Mouse (Mus musculus): ENCODE measurements around the gene Gprc5b. TPM values are rescaled to one million over a fixed set of nuclear protein-coding genes. Genes with fewer than 3 reads are reported as not detected.

Gprc5b gene
- polyA plus RNA-seq, 1 experiment, result 8.1 TPM

DNA sequence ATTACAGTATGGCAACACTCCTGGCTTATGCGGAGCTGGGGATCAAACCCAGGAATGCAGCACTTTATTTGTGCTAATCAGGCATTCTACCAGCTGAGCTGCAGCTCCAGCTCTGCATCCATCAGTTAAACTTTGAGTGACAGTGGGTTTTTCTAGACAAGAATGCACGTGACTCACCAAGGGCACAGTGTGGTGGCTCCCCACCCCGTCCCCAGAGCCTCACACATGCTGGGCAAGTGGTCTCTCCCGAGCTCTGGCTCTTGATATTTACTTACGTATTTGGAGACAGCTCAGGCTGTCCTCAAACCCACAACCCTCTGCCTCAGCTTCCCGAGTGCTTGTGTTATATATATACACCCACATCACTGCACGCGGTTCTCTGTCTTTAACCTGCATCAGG lies 66.1 kb downstream of the Gprc5b start:
- no peak for TF ChIP-seq POLR2A (IDR thresholded peaks at IDR 0.05; ENCODE audit: low read depth, low read length)
- no peak for TF ChIP-seq CTCF (IDR thresholded peaks at IDR 0.05; ENCODE audit: extremely low read depth, insufficient read depth, insufficient read length, insufficient replicate concordance)
- Histone ChIP-seq H3K4me3 (ENCODE audit: extremely low read depth, insufficient read depth, insufficient read length) (no peak overlapping the region), H3K4me1 (ENCODE audit: control insufficient read depth, insufficient read depth, insufficient read length) (no peaks in the 10 kb centered on the region), H3K36me3 (ENCODE audit: control insufficient read depth, insufficient read depth, low read length) (no peaks in the 10 kb centered on the region), H3K27me3 (ENCODE audit: control insufficient read depth, insufficient read depth, low read length) (no peaks in the 10 kb centered on the region), H3K27ac (ENCODE audit: insufficient read depth, low read length) (no peak overlapping the region)
- WGBS, result 78% methylated on average over 8 of the region's 8 CpGs
- DNase-seq (ENCODE audit: low read depth in 1 of 2, low spot score in 2 of 2), result no peak

DNA sequence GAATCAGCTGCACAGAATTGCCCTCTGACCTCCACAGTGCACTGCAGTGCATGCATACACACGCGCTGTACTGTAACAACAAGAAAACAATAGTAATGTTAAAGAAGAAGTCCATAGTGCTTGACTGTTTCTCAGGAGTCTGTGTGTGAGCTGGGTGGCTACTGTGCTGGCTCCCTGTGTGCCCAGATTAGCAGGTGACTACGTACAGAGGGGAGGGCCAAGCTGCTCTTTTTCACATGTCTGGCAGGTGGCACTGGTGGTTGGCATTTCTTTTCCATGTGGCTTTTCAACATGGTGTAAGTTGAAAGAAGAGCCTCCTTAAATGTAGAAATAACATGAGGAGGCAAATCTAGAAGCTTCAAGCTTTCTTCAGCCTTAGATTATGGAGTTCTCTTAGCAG lies 66.7 kb downstream of the Gprc5b start:
- Histone ChIP-seq H3K4me1 (ENCODE audit: control insufficient read depth, insufficient read depth, insufficient read length) (no peaks in the 10 kb centered on the region), H3K27me3 (ENCODE audit: control insufficient read depth, insufficient read depth, low read length) (no peaks in the 10 kb centered on the region), H3K36me3 (ENCODE audit: control insufficient read depth, insufficient read depth, low read length) (no peaks in the 10 kb centered on the region), H3K4me3 (ENCODE audit: extremely low read depth, insufficient read depth, insufficient read length) (no peak overlapping the region), H3K27ac (ENCODE audit: insufficient read depth, low read length) (no peak overlapping the region)
- TF ChIP-seq CTCF (IDR thresholded peaks at IDR 0.05; ENCODE audit: extremely low read depth, insufficient read depth, insufficient read length, insufficient replicate concordance) (no peak), POLR2A (IDR thresholded peaks at IDR 0.05; ENCODE audit: low read depth, low read length) (no peak)
- no peak for DNase-seq (ENCODE audit: low read depth in 1 of 2, low spot score in 2 of 2)
- WGBS, result 93% methylated on average over 3 of the region's 3 CpGs

DNA sequence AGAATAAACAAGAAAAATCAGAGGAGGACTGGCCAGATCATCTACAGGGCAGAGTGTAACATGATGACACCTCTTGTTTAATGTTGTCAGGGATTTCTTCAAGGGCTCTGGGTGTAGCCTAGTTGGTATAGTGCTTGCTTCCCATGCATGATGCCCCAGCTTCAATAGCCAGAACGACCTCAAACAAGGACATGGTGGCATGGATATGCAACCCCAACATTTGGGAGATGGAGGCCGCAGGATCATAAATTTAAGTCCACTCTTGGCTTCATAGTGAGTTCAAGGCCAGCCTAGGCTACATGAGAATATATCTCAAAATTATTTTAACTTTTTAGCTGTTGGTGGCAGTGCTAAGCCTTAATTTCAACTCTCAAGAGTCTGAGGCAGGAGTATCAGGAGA lies 67.7 kb downstream of the Gprc5b start:
- TF ChIP-seq CTCF (IDR thresholded peaks at IDR 0.05; ENCODE audit: extremely low read depth, insufficient read depth, insufficient read length, insufficient replicate concordance) (no peak), POLR2A (IDR thresholded peaks at IDR 0.05; ENCODE audit: low read depth, low read length) (no peak)
- no peak overlapping the region for H3K4me3 ChIP-seq (ENCODE audit: extremely low read depth, insufficient read depth, insufficient read length)
- no peak for DNase-seq (ENCODE audit: low read depth in 1 of 2, low spot score in 2 of 2)
- no peak overlapping the region for H3K27ac ChIP-seq (ENCODE audit: insufficient read depth, low read length)
- H3K4me1 ChIP-seq (ENCODE audit: control insufficient read depth, insufficient read depth, insufficient read length), result no peaks in the 10 kb centered on the region
- no peaks in the 10 kb centered on the region for H3K27me3 ChIP-seq (ENCODE audit: control insufficient read depth, insufficient read depth, low read length)
- H3K36me3 ChIP-seq (ENCODE audit: control insufficient read depth, insufficient read depth, low read length), result no peaks in the 10 kb centered on the region
- 91% methylated on average over 2 of the region's 2 CpGs for WGBS

DNA sequence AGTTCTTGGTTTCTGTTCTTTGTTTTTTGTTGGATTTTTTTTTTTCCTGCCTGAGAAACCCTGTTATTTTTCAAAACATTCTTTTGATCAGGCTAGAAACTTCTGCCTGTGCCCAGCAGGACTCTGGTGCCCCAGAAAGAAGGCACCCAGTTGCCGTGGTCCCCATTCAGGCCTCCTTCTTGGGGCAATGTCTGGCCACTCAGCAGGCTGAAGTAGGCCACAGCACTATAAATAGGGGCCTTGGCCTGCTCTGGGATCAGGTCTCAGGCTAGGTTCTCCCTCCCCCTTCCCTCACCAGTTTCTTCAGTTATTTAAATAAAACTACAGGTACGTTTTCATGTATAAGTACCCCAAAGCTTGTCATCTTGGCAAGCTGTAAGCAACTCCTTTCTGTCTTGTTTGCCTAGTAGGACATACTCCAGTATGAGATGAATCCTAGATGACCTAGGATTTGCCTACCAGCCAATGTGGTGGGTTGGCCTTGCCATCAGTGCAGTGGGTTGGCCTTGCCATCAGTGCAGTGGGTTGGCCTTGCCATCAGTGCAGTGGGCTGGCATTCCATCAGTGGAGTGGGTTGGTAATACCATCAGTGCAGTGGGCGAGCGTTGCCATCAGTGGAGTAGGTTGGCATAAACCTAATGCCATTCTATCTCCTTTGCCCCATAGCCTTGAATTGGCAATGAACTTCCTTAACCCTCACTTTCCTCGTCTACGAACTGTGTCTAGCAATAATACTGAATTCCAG lies 68.3 kb downstream of the Gprc5b start:
- Histone ChIP-seq H3K27ac (ENCODE audit: insufficient read depth, low read length) (no peak overlapping the region), H3K36me3 (ENCODE audit: control insufficient read depth, insufficient read depth, low read length) (no peaks in the 10 kb centered on the region), H3K27me3 (ENCODE audit: control insufficient read depth, insufficient read depth, low read length) (no peaks in the 10 kb centered on the region), H3K4me3 (ENCODE audit: extremely low read depth, insufficient read depth, insufficient read length) (no peak overlapping the region), H3K4me1 (ENCODE audit: control insufficient read depth, insufficient read depth, insufficient read length) (no peaks in the 10 kb centered on the region)
- no peak for DNase-seq (ENCODE audit: low read depth in 1 of 2, low spot score in 2 of 2)
- 88% methylated on average over 6 of the region's 6 CpGs for WGBS
- no peak for TF ChIP-seq POLR2A (IDR thresholded peaks at IDR 0.05; ENCODE audit: low read depth, low read length)
- TF ChIP-seq CTCF (IDR thresholded peaks at IDR 0.05; ENCODE audit: extremely low read depth, insufficient read depth, insufficient read length, insufficient replicate concordance), result no peak

DNA sequence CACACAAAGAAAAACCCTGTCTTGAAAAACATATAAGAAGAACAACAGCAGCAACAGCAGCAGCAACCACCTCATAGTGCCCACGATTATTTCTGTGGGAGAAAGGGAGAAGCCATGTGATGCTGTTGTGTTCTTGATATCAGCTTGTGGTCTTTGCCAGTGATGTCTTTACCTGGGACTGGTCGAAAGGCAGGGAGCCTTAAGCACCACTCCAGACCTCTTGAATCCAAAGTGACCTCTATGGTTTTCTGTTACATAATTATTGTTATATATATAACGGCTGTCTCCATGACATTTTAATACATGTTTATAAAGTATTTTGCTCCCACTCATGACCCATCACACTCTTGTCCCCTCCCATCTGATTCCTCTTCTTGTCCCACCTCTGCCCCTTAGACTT lies 69.5 kb downstream of the Gprc5b start:
- 81% methylated on average over 3 of the region's 3 CpGs for WGBS

DNA sequence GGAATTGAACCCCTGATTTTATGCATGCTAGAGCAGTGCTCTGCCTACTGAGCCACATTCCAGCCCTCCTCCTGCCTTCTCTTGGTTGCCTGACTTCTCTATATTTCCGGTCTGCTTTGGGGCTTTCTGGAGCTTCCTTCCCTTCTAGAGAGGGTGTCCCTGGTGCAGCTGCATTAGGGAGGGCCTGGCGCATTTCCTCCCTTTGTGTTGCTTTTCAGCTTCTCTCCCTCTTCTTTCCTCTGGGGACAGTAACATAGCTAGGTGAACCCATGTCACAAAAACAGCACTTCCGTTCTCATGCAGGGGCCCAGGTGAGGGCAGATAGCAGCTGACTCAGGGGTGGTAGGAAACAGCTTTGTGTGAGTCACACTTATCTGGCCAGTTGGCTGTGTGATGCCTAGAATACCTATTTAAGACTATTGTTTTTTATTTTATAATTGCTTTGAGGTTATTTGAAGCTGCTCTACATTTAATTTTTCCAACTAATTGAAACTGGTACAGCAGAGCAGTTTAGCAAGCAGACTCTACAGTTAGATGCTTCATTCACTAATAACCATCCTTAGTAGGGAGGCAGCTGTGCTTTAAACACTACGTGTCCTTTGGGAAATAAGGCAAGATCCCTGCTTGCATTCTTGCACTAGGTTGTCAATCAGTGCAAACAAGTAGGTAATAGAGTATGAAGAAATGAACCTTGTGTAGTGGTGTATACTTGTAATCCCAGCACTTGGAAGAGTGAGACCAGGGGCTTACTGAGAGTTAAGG lies 72.4 kb downstream of the Gprc5b start:
- no peak overlapping the region for H3K27ac ChIP-seq (ENCODE audit: insufficient read depth, low read length)
- H3K27me3 ChIP-seq (ENCODE audit: control insufficient read depth, insufficient read depth, low read length), result no peaks in the 10 kb centered on the region
- H3K4me3 ChIP-seq (ENCODE audit: extremely low read depth, insufficient read depth, insufficient read length), result no peak overlapping the region
- DNase-seq (ENCODE audit: low read depth in 1 of 2, low spot score in 2 of 2), result peak in 1 of 2 experiments; percentile 19
- TF ChIP-seq CTCF (IDR thresholded peaks at IDR 0.05; ENCODE audit: extremely low read depth, insufficient read depth, insufficient read length, insufficient replicate concordance), result no peak
- TF ChIP-seq POLR2A (IDR thresholded peaks at IDR 0.05; ENCODE audit: low read depth, low read length), result no peak
- WGBS, result 33% methylated on average over 4 of the region's 4 CpGs
- H3K4me1 ChIP-seq (ENCODE audit: control insufficient read depth, insufficient read depth, insufficient read length), result no peaks in the 10 kb centered on the region
- no peaks in the 10 kb centered on the region for H3K36me3 ChIP-seq (ENCODE audit: control insufficient read depth, insufficient read depth, low read length)

More for the DNA sequence above, 69.5 kb downstream of the Gprc5b start:
- Histone ChIP-seq H3K4me1 (ENCODE audit: control insufficient read depth, insufficient read depth, insufficient read length) (no peaks in the 10 kb centered on the region), H3K4me3 (ENCODE audit: extremely low read depth, insufficient read depth, insufficient read length) (no peak overlapping the region), H3K27me3 (ENCODE audit: control insufficient read depth, insufficient read depth, low read length) (no peaks in the 10 kb centered on the region), H3K27ac (ENCODE audit: insufficient read depth, low read length) (no peak overlapping the region), H3K36me3 (ENCODE audit: control insufficient read depth, insufficient read depth, low read length) (no peaks in the 10 kb centered on the region)
- TF ChIP-seq CTCF (IDR thresholded peaks at IDR 0.05; ENCODE audit: extremely low read depth, insufficient read depth, insufficient read length, insufficient replicate concordance) (no peak), POLR2A (IDR thresholded peaks at IDR 0.05; ENCODE audit: low read depth, low read length) (no peak)
- no peak for DNase-seq (ENCODE audit: low read depth in 1 of 2, low spot score in 2 of 2)

Other genes with a start within 250 kb of the Gprc5b start
- gene Iqck, start 139.5 kb downstream of the Gprc5b start, polyA plus RNA-seq (2012; rRNA removed), result 0.32 and 0.48 TPM in 2 replicates
- gene Knop1, start 139.0 kb downstream of the Gprc5b start, polyA plus RNA-seq (2012; rRNA removed), result 4.1 and 4.5 TPM in 2 replicates
- not detected in 2 replicates for gene Gpr139, start 189.4 kb upstream of the Gprc5b start, polyA plus RNA-seq (2012; rRNA removed)

Data from spleen, adult 2 months (tissue).